Mouse (Mus musculus) neural tube, embryonic 14.5 days (tissue): Measurements from ENCODE around the gene Slc1a1. TPM values are rescaled to one million over a fixed set of nuclear protein-coding genes. Genes with fewer than 3 reads are reported as not detected.
A peak's percentile ranks its signal among the peaks of the same experiment; 100 is the strongest.

ENCODE experiments used
- ATAC-seq: fragments of 200-750 bp; cut with Nextera tagmentation; 2 replicates; pipeline ENCODE4 v1.8.0; 2017; ENCODE audit warnings: low read depth, mild to moderate bottlenecking, moderate TSS enrichment, moderate library complexity
- H3K27ac ChIP-seq: fragments of 300-500 bp; sonication (generic); 2 replicates; pipeline ENCODE4 v1.5.1; 2014; ENCODE audit warnings: low read depth, mild to moderate bottlenecking, control low read depth, low read length, moderate library complexity, mixed read lengths
- H3K27me3 ChIP-seq: fragments of 300-500 bp; sonication (generic); 2 replicates; pipeline ENCODE4 v1.6.1; 2014; ENCODE audit warnings: low read length; ENCODE audit not compliant: control insufficient read depth, insufficient read depth
- H3K36me3 ChIP-seq: fragments of 300-500 bp; sonication (generic); 2 replicates; pipeline ENCODE4 v1.6.1; 2014; ENCODE audit warnings: low read length, mixed read lengths; ENCODE audit not compliant: control insufficient read depth, insufficient read depth
- H3K4me1 ChIP-seq: fragments of 300-500 bp; sonication (generic); 2 replicates; pipeline ENCODE4 v1.6.1; 2014; ENCODE audit warnings: low read length; ENCODE audit not compliant: control insufficient read depth, insufficient read depth
- H3K4me2 ChIP-seq: fragments of 300-500 bp; sonication (generic); 2 replicates; pipeline ENCODE4 v1.6.1; 2014; ENCODE audit warnings: mild to moderate bottlenecking, low read depth, low read length, control low read depth
- H3K4me3 ChIP-seq: fragments of 300-500 bp; sonication (generic); 2 replicates; pipeline ENCODE4 v1.5.1; 2014; ENCODE audit warnings: low read depth, low read length, control low read depth, mixed read lengths
- H3K9ac ChIP-seq: fragments of 300-500 bp; sonication (generic); replicated peaks from 2 replicates; pipeline ENCODE4 v1.6.1; 2014; ENCODE audit warnings: low read depth, mild to moderate bottlenecking, control low read depth, low read length, mixed read lengths
- H3K9me3 ChIP-seq: fragments of 300-500 bp; sonication (generic); 2 replicates; pipeline ENCODE4 v1.6.1; 2016; ENCODE audit warnings: low read length; ENCODE audit not compliant: control insufficient read depth
- WGBS: fragments of 180-500 bp; shearing (Covaris S2); extraction: QIAGEN DNeasy Blood & Tissue Kit; methylation state at CpG from one replicate; pipeline ENCODE4 v1.1.7; 2014; 5-methylcytosine and 5-hydroxymethylcytosine counted together
- polyA plus RNA-seq: library from polyadenylated mRNA; unstranded; fragments of >200 nt; fragmentation: Nextera tagmentation; extraction: Ambion mirVana; gene quantifications from 2 replicates; pipeline ENCODE4 v1.2.1, GENCODE M21; 2014

Slc1a1 gene
- polyA plus RNA-seq, 1 experiment from 2014 or later, result 42.2 TPM

- Histone ChIP-seq H3K9ac (no peak overlapping the region), H3K4me3 (no peak overlapping the region), H3K9me3 (no peaks in the 10 kb centered on the region), H3K4me2 (no peak overlapping the region), H3K4me1 (0 out of 2 replicates have a peak, but pooled peaks cover 3% of the 10 kb centered on the region), H3K36me3 (no peaks in the 10 kb centered on the region), H3K27me3 (no peaks in the 10 kb centered on the region), H3K27ac (no peak overlapping the region)
- WGBS, result 87% methylated on average over 6 of the region's 6 CpGs
- ATAC-seq, result no peak
These were observed 34.5 kb downstream of the Slc1a1 start for GRCm38 (mm10) chr19:28869251-28869855.

- no peak overlapping the region for H3K4me2 ChIP-seq
- H3K27me3 ChIP-seq, result no peaks in the 10 kb centered on the region
- no peak overlapping the region for H3K4me3 ChIP-seq
- WGBS, result 55% methylated on average over 2 of the region's 2 CpGs
- no peaks in the 10 kb centered on the region for H3K9me3 ChIP-seq
- no peaks in the 10 kb centered on the region for H3K36me3 ChIP-seq
- no peak overlapping the region for H3K9ac ChIP-seq
- 0 out of 2 replicates have a peak, but pooled peaks cover 3% of the 10 kb centered on the region for H3K4me1 ChIP-seq
- no peak overlapping the region for H3K27ac ChIP-seq
- no peak for ATAC-seq
These were observed 35.5 kb downstream of the Slc1a1 start for GRCm38 (mm10) chr19:28870351-28870750.

GRCm38 (mm10) chr19:28879476-28879875 lies 44.6 kb downstream of the Slc1a1 start:
- Histone ChIP-seq H3K4me2 (no peak overlapping the region), H3K27ac (no peak overlapping the region), H3K9ac (no peak overlapping the region), H3K27me3 (no peaks in the 10 kb centered on the region), H3K4me3 (no peak overlapping the region), H3K4me1 (no peaks in the 10 kb centered on the region), H3K9me3 (no peaks in the 10 kb centered on the region), H3K36me3 (no peaks in the 10 kb centered on the region)
- WGBS, result 89% methylated on average over 2 of the region's 2 CpGs
- no peak for ATAC-seq

- no peaks in the 10 kb centered on the region for H3K36me3 ChIP-seq
- H3K27me3 ChIP-seq, result no peaks in the 10 kb centered on the region
- 57% methylated on average over 1 of the region's 1 CpGs for WGBS
- no peak overlapping the region for H3K4me2 ChIP-seq
- H3K4me1 ChIP-seq, result no peaks in the 10 kb centered on the region
- no peaks in the 10 kb centered on the region for H3K9me3 ChIP-seq
- H3K4me3 ChIP-seq, result no peak overlapping the region
- no peak overlapping the region for H3K9ac ChIP-seq
- no peak overlapping the region for H3K27ac ChIP-seq
- no peak for ATAC-seq
These were observed 48.3 kb downstream of the Slc1a1 start for GRCm38 (mm10) chr19:28883126-28883525.

GRCm38 (mm10) chr19:28888496-28888895 lies 53.6 kb downstream of the Slc1a1 start:
- no peaks in the 10 kb centered on the region for H3K9me3 ChIP-seq
- 53% methylated on average over 1 of the region's 1 CpGs for WGBS
- no peak overlapping the region for H3K9ac ChIP-seq
- no peaks in the 10 kb centered on the region for H3K27me3 ChIP-seq
- peaks cover 3% of the 10 kb centered on the region; the same call in 1 of the 2 replicates for H3K4me1 ChIP-seq
- no peak overlapping the region for H3K4me3 ChIP-seq
- H3K27ac ChIP-seq, result no peak overlapping the region
- H3K36me3 ChIP-seq, result no peaks in the 10 kb centered on the region
- ATAC-seq, result no peak
- no peak overlapping the region for H3K4me2 ChIP-seq

GRCm38 (mm10) chr19:28889251-28889650 lies 54.4 kb downstream of the Slc1a1 start:
- H3K27ac ChIP-seq, result no peak overlapping the region
- H3K9me3 ChIP-seq, result no peaks in the 10 kb centered on the region
- H3K4me1 ChIP-seq, result peaks cover 3% of the 10 kb centered on the region; the same call in 1 of the 2 replicates
- no peaks in the 10 kb centered on the region for H3K36me3 ChIP-seq
- ATAC-seq, result no peak
- 68% methylated on average over 3 of the region's 3 CpGs for WGBS
- no peak overlapping the region for H3K4me3 ChIP-seq
- no peaks in the 10 kb centered on the region for H3K27me3 ChIP-seq
- no peak overlapping the region for H3K4me2 ChIP-seq
- no peak overlapping the region for H3K9ac ChIP-seq

- WGBS, result 61% methylated on average over 5 of the region's 5 CpGs
- no peaks in the 10 kb centered on the region for H3K9me3 ChIP-seq
- H3K4me2 ChIP-seq, result no peak overlapping the region
These were observed 56.4 kb downstream of the Slc1a1 start for GRCm38 (mm10) chr19:28891238-28891637.

GRCm38 (mm10) chr19:28891864-28892263 lies 57.0 kb downstream of the Slc1a1 start:
- WGBS, result 70% methylated on average over 1 of the region's 1 CpGs
- Histone ChIP-seq H3K9me3 (no peaks in the 10 kb centered on the region), H3K27me3 (no peaks in the 10 kb centered on the region), H3K4me1 (peaks cover 3% of the 10 kb centered on the region; the same call in 1 of the 2 replicates), H3K27ac (no peak overlapping the region), H3K4me3 (no peak overlapping the region), H3K4me2 (no peak overlapping the region), H3K9ac (no peak overlapping the region), H3K36me3 (no peaks in the 10 kb centered on the region)
- ATAC-seq, result 0 out of 2 replicates have a peak, but pooled peaks have one; percentile 44

More at GRCm38 (mm10) chr19:28891238-28891637, 56.4 kb downstream of the Slc1a1 start:
- no peaks in the 10 kb centered on the region for H3K36me3 ChIP-seq
- peaks cover 3% of the 10 kb centered on the region; the same call in 1 of the 2 replicates for H3K4me1 ChIP-seq
- H3K9ac ChIP-seq, result no peak overlapping the region
- H3K27ac ChIP-seq, result no peak overlapping the region
- H3K4me3 ChIP-seq, result no peak overlapping the region
- H3K27me3 ChIP-seq, result no peaks in the 10 kb centered on the region
- ATAC-seq, result no peak

GRCm38 (mm10) chr19:28896639-28897038 lies 61.8 kb downstream of the Slc1a1 start:
- H3K4me3 ChIP-seq, result no peak overlapping the region
- no peak overlapping the region for H3K27ac ChIP-seq
- no peak overlapping the region for H3K4me2 ChIP-seq
- H3K36me3 ChIP-seq, result no peaks in the 10 kb centered on the region
- ATAC-seq, result peak; percentile 66; the same call in 1 of the 2 replicates
- 30% methylated on average over 1 of the region's 1 CpGs for WGBS
- peaks cover 3% of the 10 kb centered on the region; the same call in 1 of the 2 replicates for H3K4me1 ChIP-seq
- H3K9me3 ChIP-seq, result no peaks in the 10 kb centered on the region
- H3K27me3 ChIP-seq, result no peaks in the 10 kb centered on the region
- no peak overlapping the region for H3K9ac ChIP-seq
